In genomic region chr5:36695005-36695404, GRCm38 (mm10) we compare ENCODE assay signal across 8 mouse cellular contexts. TPM values are rescaled to one million over a fixed set of nuclear protein-coding genes. Genes with fewer than 3 reads are reported as not detected.
DNase-seq lines count a peak whose midpoint lies in the region; ATAC-seq and TF ChIP-seq lines count a peak whose summit lies in the region.

No protein-coding gene starts in this region.

- no peak for TF ChIP-seq CTCF in lung, embryonic 14.5 days (IDR thresholded peaks at IDR 0.05; ENCODE audit: low read depth)

- 0 out of 2 replicates have a peak, but pooled peaks cover 4% of the 10 kb centered on the region for H3K27me3 ChIP-seq in lung, embryonic 14.5 days (ENCODE audit: insufficient read depth, low read length)
- no peaks in the 10 kb centered on the region for H3K27me3 ChIP-seq in hindbrain, embryonic 13.5 days
- no peaks in the 10 kb centered on the region; the same call in 1 of the 2 replicates for H3K27me3 ChIP-seq in midbrain, embryonic 15.5 days (replicated peaks)

- H3K4me3 ChIP-seq in lung, embryonic 14.5 days (ENCODE audit: low read depth, low read length): peak overlapping the region; percentile 74
- peak overlapping the region; percentile 83 for H3K4me3 ChIP-seq in hindbrain, embryonic 13.5 days
- H3K4me3 ChIP-seq in midbrain, embryonic 15.5 days: peak overlapping the region; percentile 88

- peak overlapping the region; percentile 65 for H3K4me2 ChIP-seq in lung, embryonic 14.5 days
- H3K4me2 ChIP-seq in hindbrain, embryonic 13.5 days: peak overlapping the region; percentile 80
- peak overlapping the region; percentile 93 for H3K4me2 ChIP-seq in midbrain, embryonic 15.5 days

- ATAC-seq in lung, embryonic 14.5 days (ENCODE audit: insufficient read depth): no peak
- no peak for ATAC-seq in hindbrain, embryonic 13.5 days (ENCODE audit: low FRiP score)
- ATAC-seq in midbrain, embryonic 15.5 days (replicated peaks): peak; percentile 0; the same call in 1 of the 2 replicates
- no peak for ATAC-seq in activated CD4-positive, CD25-positive, alpha-beta regulatory T cell, adult 4 months

- no peak for DNase-seq in lung, embryonic 14.5 days
- DNase-seq in lung, postnatal 10 days: no peak
- DNase-seq in brain, adult 2 months (ENCODE audit: low read depth, low spot score): peak; percentile 57
- no peak for DNase-seq in cerebellum, adult 18-20 months
- DNase-seq in frontal cortex, postnatal 14 days (ENCODE audit: low spot score in 2 of 2): no peak

- no peaks in the 10 kb centered on the region for H3K36me3 ChIP-seq in lung, embryonic 14.5 days (ENCODE audit: insufficient read depth)
- H3K36me3 ChIP-seq in hindbrain, embryonic 13.5 days: no peaks in the 10 kb centered on the region
- H3K36me3 ChIP-seq in midbrain, embryonic 15.5 days (replicated peaks): no peaks in the 10 kb centered on the region

- H3K9me3 ChIP-seq in lung, embryonic 14.5 days (ENCODE audit: low read depth, low read length): no peaks in the 10 kb centered on the region
- no peaks in the 10 kb centered on the region for H3K9me3 ChIP-seq in hindbrain, embryonic 13.5 days
- no peaks in the 10 kb centered on the region for H3K9me3 ChIP-seq in midbrain, embryonic 15.5 days

- 4% methylated on average over 14 of the region's 14 CpGs for WGBS in lung, embryonic 14.5 days
- 6% methylated on average over 14 of the region's 14 CpGs for WGBS in hindbrain, embryonic 13.5 days
- WGBS in midbrain, embryonic 15.5 days: 5% methylated on average over 14 of the region's 14 CpGs

- H3K9ac ChIP-seq in lung, embryonic 14.5 days: peak overlapping the region; percentile 84
- peak overlapping the region; percentile 93 for H3K9ac ChIP-seq in hindbrain, embryonic 13.5 days
- peak overlapping the region; percentile 93 for H3K9ac ChIP-seq in midbrain, embryonic 15.5 days

- H3K4me1 ChIP-seq in lung, embryonic 14.5 days (ENCODE audit: insufficient read depth): peaks cover 4% of the 10 kb centered on the region; the same call in 1 of the 2 replicates
- peaks cover 22% of the 10 kb centered on the region for H3K4me1 ChIP-seq in hindbrain, embryonic 13.5 days (replicated peaks)
- H3K4me1 ChIP-seq in midbrain, embryonic 15.5 days: peaks cover 29% of the 10 kb centered on the region

- peak overlapping the region; percentile 89 for H3K27ac ChIP-seq in lung, embryonic 14.5 days (ENCODE audit: low read depth)
- H3K27ac ChIP-seq in hindbrain, embryonic 13.5 days: peak overlapping the region; percentile 96
- peak overlapping the region; percentile 95 for H3K27ac ChIP-seq in midbrain, embryonic 15.5 days

RNA-seq across cellular contexts. Expression of gene D5Ertd579e, which starts 0.8 kb away (rescaled TPM):
- 23.7 and 25.5 TPM in 2 replicates for polyA plus RNA-seq in lung, embryonic 14.5 days (2014; fragmentation: Nextera tagmentation; extraction: Ambion mirVana)
- polyA plus RNA-seq in hindbrain, embryonic 13.5 days (2015; fragmentation: Nextera tagmentation; extraction: Ambion mirVana): 33.6 and 34.6 TPM in 2 replicates
- polyA plus RNA-seq in midbrain, embryonic 15.5 days (2015; fragmentation: Nextera tagmentation; extraction: Ambion mirVana): 40.3 and 44.0 TPM in 2 replicates
- polyA plus RNA-seq in activated CD4-positive, CD25-positive, alpha-beta regulatory T cell, adult 4 months (2017; shearing (Covaris generic)): 10 to 100 TPM; 23.3 to 24.1 TPM

RNA-seq across cellular contexts. Expression of gene Bloc1s4, which starts 53.4 kb away (rescaled TPM):
- 23.2 and 23.9 TPM in 2 replicates for polyA plus RNA-seq in lung, embryonic 14.5 days (2014; fragmentation: Nextera tagmentation; extraction: Ambion mirVana)
- 25.2 and 27.1 TPM in 2 replicates for polyA plus RNA-seq in hindbrain, embryonic 13.5 days (2015; fragmentation: Nextera tagmentation; extraction: Ambion mirVana)
- 27.9 and 31.3 TPM in 2 replicates for polyA plus RNA-seq in midbrain, embryonic 15.5 days (2015; fragmentation: Nextera tagmentation; extraction: Ambion mirVana)
- polyA plus RNA-seq in activated CD4-positive, CD25-positive, alpha-beta regulatory T cell, adult 4 months (2017; shearing (Covaris generic)): 1 to 10 TPM in 1 of 2 experiments, under 1 TPM in 1; 0.95 to 1.6 TPM
